Mouse (Mus musculus) hindbrain, embryonic 16.5 days (tissue): ENCODE data around the gene Blm. TPM values are rescaled to one million over a fixed set of nuclear protein-coding genes. Genes with fewer than 3 reads are reported as not detected.

Experiments used
- ATAC-seq: fragments of 200-750 bp; cut with Nextera tagmentation; 2 replicates; pipeline ENCODE4 v1.8.0; 2017; ENCODE audit warnings: moderate TSS enrichment, moderate library complexity
- H3K27ac ChIP-seq: fragments of 300-500 bp; sonication (generic); 2 replicates; pipeline ENCODE4 v1.5.1; 2014; ENCODE audit warnings: low read depth, mild to moderate bottlenecking, control low read depth, low read length, moderate library complexity
- H3K27me3 ChIP-seq: fragments of 300-500 bp; sonication (generic); replicated peaks from 2 replicates; pipeline ENCODE4 v1.6.1; 2014; ENCODE audit warnings: low read length; ENCODE audit not compliant: control insufficient read depth, insufficient read depth
- H3K36me3 ChIP-seq: fragments of 300-500 bp; sonication (generic); 2 replicates; pipeline ENCODE4 v1.6.1; 2014; ENCODE audit warnings: mild to moderate bottlenecking, low read length, moderate library complexity, mixed read lengths; ENCODE audit not compliant: control insufficient read depth, insufficient read depth
- H3K4me1 ChIP-seq: fragments of 300-500 bp; sonication (generic); 2 replicates; pipeline ENCODE4 v1.6.1; 2014; ENCODE audit warnings: low read depth, low read length; ENCODE audit not compliant: control insufficient read depth, insufficient read depth
- H3K4me2 ChIP-seq: fragments of 300-500 bp; sonication (generic); 2 replicates; pipeline ENCODE4 v1.6.1; 2014; ENCODE audit warnings: mild to moderate bottlenecking, low read length, control low read depth, moderate library complexity
- H3K4me3 ChIP-seq: fragments of 300-500 bp; sonication (generic); 2 replicates; pipeline ENCODE4 v1.5.1; 2014; ENCODE audit warnings: mild to moderate bottlenecking, low read length, control low read depth, moderate library complexity
- H3K9ac ChIP-seq: fragments of 300-500 bp; sonication (generic); 2 replicates; pipeline ENCODE4 v1.6.1; 2014; ENCODE audit warnings: low read depth, mild to moderate bottlenecking, control low read depth, low read length, moderate library complexity
- H3K9me3 ChIP-seq: fragments of 300-500 bp; sonication (generic); 2 replicates; pipeline ENCODE4 v1.6.1; 2014; ENCODE audit warnings: mild to moderate bottlenecking, low read length, moderate library complexity; ENCODE audit not compliant: control insufficient read depth
- WGBS: fragments of 180-500 bp; shearing (Covaris S2); extraction: QIAGEN DNeasy Blood & Tissue Kit; methylation state at CpG from one replicate; pipeline ENCODE4 v1.1.7; 2014; 5-methylcytosine and 5-hydroxymethylcytosine counted together
- polyA plus RNA-seq: library from polyadenylated mRNA; unstranded; fragments of >200 nt; fragmentation: Nextera tagmentation; extraction: Ambion mirVana; gene quantifications from 2 replicates; pipeline ENCODE4 v1.2.1, GENCODE M21; 2015

The Blm gene
- polyA plus RNA-seq, 1 experiment from 2014 or later: 7.3 TPM

DNA sequence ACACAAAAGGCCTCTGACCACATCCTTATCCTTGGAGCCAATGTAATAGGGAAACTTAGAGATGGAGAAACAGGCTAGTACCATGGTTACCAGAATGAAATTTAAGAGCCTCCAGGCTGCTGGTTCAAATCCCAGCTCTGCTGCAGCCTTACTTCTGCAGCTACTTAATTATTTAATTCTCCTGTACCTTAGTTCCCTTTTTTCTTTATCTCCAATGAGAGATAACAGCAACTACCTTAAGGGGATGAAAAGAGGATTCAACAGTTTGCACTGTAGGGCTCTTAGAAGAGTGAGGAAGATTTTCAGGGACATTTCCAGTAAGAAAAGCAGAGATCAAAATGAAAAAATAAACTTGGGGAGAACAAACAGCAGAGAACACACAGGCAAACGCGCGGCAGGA lies 30.0 kb downstream of the Blm start:
- peaks cover 3% of the 10 kb centered on the region; the same call in 1 of the 2 replicates for H3K36me3 ChIP-seq
- H3K4me1 ChIP-seq: no peaks in the 10 kb centered on the region
- no peak overlapping the region for H3K9ac ChIP-seq
- H3K4me3 ChIP-seq: no peak overlapping the region
- WGBS: 96% methylated on average over 3 of the region's 3 CpGs
- H3K4me2 ChIP-seq: no peak overlapping the region
- no peaks in the 10 kb centered on the region for H3K9me3 ChIP-seq
- H3K27ac ChIP-seq: no peak overlapping the region
- no peaks in the 10 kb centered on the region for H3K27me3 ChIP-seq
- no peak for ATAC-seq

GRCm38 (mm10) chr7:80501006-80501405 lies 33.9 kb downstream of the Blm start:
- peaks cover 3% of the 10 kb centered on the region; the same call in 1 of the 2 replicates for H3K36me3 ChIP-seq
- ATAC-seq: no peak
- no peak overlapping the region for H3K4me2 ChIP-seq
- no peaks in the 10 kb centered on the region for H3K27me3 ChIP-seq
- H3K9ac ChIP-seq: no peak overlapping the region
- H3K4me1 ChIP-seq: no peaks in the 10 kb centered on the region
- WGBS: 87% methylated on average over 7 of the region's 7 CpGs
- no peak overlapping the region for H3K27ac ChIP-seq
- H3K9me3 ChIP-seq: no peaks in the 10 kb centered on the region
- H3K4me3 ChIP-seq: no peak overlapping the region

DNA sequence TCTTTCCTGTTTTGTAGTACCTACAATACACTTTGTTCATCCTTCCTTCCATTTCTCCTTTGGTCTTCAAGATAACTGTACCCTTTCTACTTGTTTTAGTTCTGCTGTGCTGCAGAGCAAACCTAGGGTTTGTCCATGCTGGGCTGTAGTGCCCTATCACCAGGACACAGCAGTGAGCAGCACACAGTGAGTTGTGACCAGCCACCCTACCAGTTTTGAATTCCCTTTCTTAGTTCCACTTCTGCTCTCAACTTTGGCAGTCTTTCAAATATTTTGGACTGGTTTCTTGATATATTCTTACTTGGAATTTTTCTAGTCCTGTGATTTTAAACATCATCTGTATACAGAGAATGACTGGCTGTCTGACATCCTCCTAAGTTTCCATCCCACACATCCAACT lies 34.8 kb downstream of the Blm start:
- Histone ChIP-seq H3K9me3 (no peaks in the 10 kb centered on the region), H3K27ac (no peak overlapping the region), H3K4me2 (no peak overlapping the region), H3K4me1 (no peaks in the 10 kb centered on the region), H3K36me3 (peaks cover 3% of the 10 kb centered on the region; the same call in 1 of the 2 replicates), H3K4me3 (no peak overlapping the region), H3K27me3 (no peaks in the 10 kb centered on the region), H3K9ac (no peak overlapping the region)
- no peak for ATAC-seq

DNA sequence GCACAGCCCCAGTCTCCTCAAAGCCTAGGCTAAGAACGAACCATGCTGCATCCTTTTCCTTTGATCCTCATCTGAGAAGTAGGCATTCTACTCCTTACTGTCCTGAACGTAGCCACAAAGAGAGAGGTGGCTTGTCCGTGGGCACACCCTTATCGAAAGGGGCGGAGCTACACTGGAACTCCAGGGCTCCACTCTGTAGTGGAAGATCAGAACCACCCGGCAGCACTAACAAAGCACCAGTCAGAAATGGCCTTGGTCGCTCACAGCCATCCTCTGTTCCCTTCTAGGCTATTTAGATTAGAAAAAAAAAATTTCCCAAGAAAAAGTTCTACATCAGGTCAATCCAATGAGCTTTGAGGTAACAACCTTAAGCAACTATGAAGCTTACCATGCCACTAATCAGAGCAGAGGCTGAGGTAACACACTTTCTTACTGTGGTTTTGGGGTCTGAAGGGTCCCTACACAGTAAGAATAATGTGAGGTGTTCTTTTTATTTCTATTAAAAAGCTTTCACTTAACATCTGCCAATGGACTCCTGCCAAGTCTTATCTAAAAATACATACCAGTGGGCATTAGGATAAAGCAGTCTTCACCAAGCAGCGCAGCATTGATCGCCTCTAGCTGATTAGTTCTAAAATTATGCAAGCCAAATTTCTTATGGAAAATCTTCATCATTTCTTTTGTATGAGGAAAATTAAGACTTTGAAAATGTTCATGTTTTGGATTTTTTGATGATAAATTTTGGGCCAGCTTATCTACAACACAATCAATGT lies 35.5 kb downstream of the Blm start:
- no peak overlapping the region for H3K4me3 ChIP-seq
- 85% methylated on average over 9 of the region's 9 CpGs for WGBS
- no peak overlapping the region for H3K4me2 ChIP-seq
- no peak for ATAC-seq
- no peak overlapping the region for H3K9ac ChIP-seq
- peaks cover 3% of the 10 kb centered on the region; the same call in 1 of the 2 replicates for H3K36me3 ChIP-seq
- no peak overlapping the region for H3K27ac ChIP-seq
- no peaks in the 10 kb centered on the region for H3K4me1 ChIP-seq
- H3K9me3 ChIP-seq: no peaks in the 10 kb centered on the region
- H3K27me3 ChIP-seq: no peaks in the 10 kb centered on the region

DNA sequence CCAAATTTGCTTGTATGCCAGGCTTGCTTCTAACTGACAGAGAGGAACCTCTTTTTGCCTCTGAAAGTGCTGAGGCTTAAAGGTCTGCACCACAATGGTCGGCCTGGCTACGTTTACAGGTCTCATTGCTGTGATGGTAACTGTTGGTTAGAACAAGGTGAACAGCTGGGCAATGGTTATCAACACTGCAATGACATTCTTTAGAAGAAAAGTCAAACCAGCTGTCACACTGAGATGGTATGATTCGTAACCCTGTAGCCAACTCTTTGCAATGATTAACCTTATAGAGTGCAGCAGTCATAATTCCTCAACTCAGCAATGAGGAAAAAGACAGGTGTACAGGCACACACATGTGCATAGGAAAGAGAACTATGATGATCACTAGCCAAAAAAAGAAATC lies 38.3 kb downstream of the Blm start:
- ATAC-seq: no peak
- no peak overlapping the region for H3K9ac ChIP-seq
- no peaks in the 10 kb centered on the region for H3K27me3 ChIP-seq
- H3K9me3 ChIP-seq: no peaks in the 10 kb centered on the region
- peaks cover 7% of the 10 kb centered on the region; the same call in 1 of the 2 replicates for H3K36me3 ChIP-seq
- H3K4me3 ChIP-seq: no peak overlapping the region
- H3K4me1 ChIP-seq: no peaks in the 10 kb centered on the region
- 94% methylated on average over 3 of the region's 3 CpGs for WGBS
- H3K27ac ChIP-seq: no peak overlapping the region
- H3K4me2 ChIP-seq: no peak overlapping the region

DNA sequence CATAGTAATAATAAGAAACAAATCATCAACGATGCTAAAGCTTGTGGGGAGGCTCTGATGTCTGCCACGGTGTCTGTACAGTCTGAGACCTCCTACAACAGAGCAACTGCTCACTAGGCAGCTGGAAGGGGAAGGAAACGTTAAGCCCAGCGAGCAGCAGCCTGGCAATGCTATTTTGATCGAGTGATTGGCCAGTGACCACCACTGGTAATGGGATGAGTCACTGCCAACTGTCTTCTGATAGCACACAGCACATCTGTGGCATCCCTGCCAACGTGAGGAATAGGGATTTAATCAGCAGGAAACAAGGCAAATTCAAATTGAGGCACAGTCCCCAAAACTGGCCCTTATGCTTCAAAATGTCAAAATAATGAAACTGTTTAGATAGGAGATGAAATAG lies 39.7 kb downstream of the Blm start:
- no peaks in the 10 kb centered on the region for H3K9me3 ChIP-seq
- H3K9ac ChIP-seq: no peak overlapping the region
- no peaks in the 10 kb centered on the region for H3K27me3 ChIP-seq
- no peaks in the 10 kb centered on the region for H3K4me1 ChIP-seq
- H3K27ac ChIP-seq: no peak overlapping the region
- WGBS: 74% methylated on average over 6 of the region's 6 CpGs
- H3K4me3 ChIP-seq: no peak overlapping the region
- H3K4me2 ChIP-seq: no peak overlapping the region
- no peak for ATAC-seq
- H3K36me3 ChIP-seq: peaks cover 7% of the 10 kb centered on the region; the same call in 1 of the 2 replicates

DNA sequence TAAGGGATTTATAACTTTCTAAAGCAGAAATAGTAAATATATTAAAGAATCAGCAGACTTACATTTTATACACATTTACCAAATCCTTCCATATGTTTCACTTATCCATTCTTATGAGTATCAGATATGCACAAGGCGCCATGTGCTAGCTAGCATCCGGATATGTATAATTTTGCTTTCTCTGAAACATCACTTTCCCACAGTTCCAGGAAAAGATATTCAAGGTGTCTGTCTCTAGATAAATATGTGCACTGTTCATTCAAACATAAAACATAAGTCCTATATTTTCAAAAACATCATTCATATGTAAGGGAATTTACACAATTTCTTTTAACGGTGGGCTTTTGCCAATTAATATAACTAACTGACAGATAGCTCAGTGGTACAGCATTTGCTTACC lies 42.9 kb downstream of the Blm start:
- Histone ChIP-seq H3K9ac (no peak overlapping the region), H3K27me3 (no peaks in the 10 kb centered on the region)
- WGBS: 97% methylated on average over 3 of the region's 3 CpGs

GRCm38 (mm10) chr7:80491086-80491485 lies 43.8 kb downstream of the Blm start:
- Histone ChIP-seq H3K9me3 (no peaks in the 10 kb centered on the region), H3K36me3 (peaks cover 7% of the 10 kb centered on the region; the same call in 1 of the 2 replicates), H3K4me3 (no peak overlapping the region), H3K27me3 (no peaks in the 10 kb centered on the region), H3K4me1 (no peaks in the 10 kb centered on the region), H3K9ac (no peak overlapping the region), H3K4me2 (no peak overlapping the region), H3K27ac (no peak overlapping the region)
- no peak for ATAC-seq
- 96% methylated on average over 3 of the region's 3 CpGs for WGBS

More for the DNA sequence above, 42.9 kb downstream of the Blm start:
- no peak for ATAC-seq
- Histone ChIP-seq H3K36me3 (peaks cover 7% of the 10 kb centered on the region; the same call in 1 of the 2 replicates), H3K4me3 (no peak overlapping the region), H3K9me3 (no peaks in the 10 kb centered on the region), H3K27ac (no peak overlapping the region), H3K4me1 (no peaks in the 10 kb centered on the region), H3K4me2 (no peak overlapping the region)

DNA sequence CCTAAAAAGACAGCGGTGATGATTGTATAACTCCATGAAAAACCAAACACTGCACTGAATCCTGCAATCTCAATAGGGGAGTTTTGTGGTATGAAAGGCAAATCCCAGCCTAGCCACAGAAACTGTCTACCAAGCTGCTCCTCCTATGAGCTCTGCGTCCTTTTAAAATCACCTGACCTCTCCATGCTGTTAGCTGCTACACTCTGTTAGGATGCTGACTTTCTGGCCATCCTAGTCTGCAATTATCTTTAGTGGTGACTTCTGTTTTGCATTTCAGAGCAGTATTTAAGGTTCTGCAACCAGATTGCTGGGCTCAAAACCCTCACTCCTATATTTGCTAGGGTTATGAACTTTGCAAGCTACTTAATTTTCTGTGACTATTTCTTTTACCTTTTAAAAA lies 44.6 kb downstream of the Blm start:
- Histone ChIP-seq H3K27ac (no peak overlapping the region), H3K4me1 (no peaks in the 10 kb centered on the region), H3K4me3 (no peak overlapping the region), H3K9me3 (no peaks in the 10 kb centered on the region), H3K9ac (no peak overlapping the region), H3K36me3 (peaks cover 7% of the 10 kb centered on the region; the same call in 1 of the 2 replicates), H3K4me2 (no peak overlapping the region), H3K27me3 (no peaks in the 10 kb centered on the region)
- no peak for ATAC-seq
- 95% methylated on average over 2 of the region's 2 CpGs for WGBS
